8 mouse cellular contexts compared by ENCODE assay signal in genomic region chr11:44610971-44611781, GRCm38 (mm10). TPM values are rescaled to one million over a fixed set of nuclear protein-coding genes. Genes with fewer than 3 reads are reported as not detected.
DNase-seq lines count a peak whose midpoint lies in the region; ATAC-seq and TF ChIP-seq lines count a peak whose summit lies in the region.

No protein-coding gene starts in this region.

- peaks cover 30% of the 10 kb centered on the region for H3K4me1 ChIP-seq in forebrain, embryonic 10.5 days
- H3K4me1 ChIP-seq in heart, embryonic 15.5 days (replicated peaks) = peaks cover 28% of the 10 kb centered on the region
- no peaks in the 10 kb centered on the region for H3K4me1 ChIP-seq in liver, embryonic 14.5 days (replicated peaks; ENCODE audit: control insufficient read depth in 2 of 2, insufficient read depth in 2 of 2, low read length in 1 of 2)
- peaks cover 39% of the 10 kb centered on the region for H3K4me1 ChIP-seq in neural tube, embryonic 13.5 days (replicated peaks)

- TF ChIP-seq CTCF in brain, embryonic 14.5 days (IDR thresholded peaks at IDR 0.05; ENCODE audit: borderline replicate concordance, extremely low read depth, insufficient read depth, insufficient read length) = peak; percentile 99
- TF ChIP-seq CTCF in liver, embryonic 14.5 days (IDR thresholded peaks at IDR 0.05; ENCODE audit: low read depth) = peak; percentile 85

- under 1% methylated on average over 45 of the region's 45 CpGs for WGBS in forebrain, embryonic 10.5 days
- under 1% methylated on average over 45 of the region's 45 CpGs for WGBS in heart, embryonic 15.5 days
- 1% methylated on average over 45 of the region's 45 CpGs for WGBS in liver, embryonic 14.5 days (ENCODE audit: insufficient replicate concordance)
- under 1% methylated on average over 45 of the region's 45 CpGs for WGBS in neural tube, embryonic 13.5 days

- peak overlapping the region; percentile 12; the same call in 1 of the 2 replicates for H3K27ac ChIP-seq in forebrain, embryonic 10.5 days
- H3K27ac ChIP-seq in heart, embryonic 15.5 days = no peak overlapping the region
- no peak overlapping the region for H3K27ac ChIP-seq in liver, embryonic 14.5 days
- peak overlapping the region; percentile 78 for H3K27ac ChIP-seq in neural tube, embryonic 13.5 days (replicated peaks)

- peak; percentile 77 for ATAC-seq in heart, embryonic 15.5 days (replicated peaks; ENCODE audit: insufficient number of reproducible peaks, insufficient read depth, low FRiP score, low read depth)
- ATAC-seq in liver, embryonic 14.5 days (ENCODE audit: insufficient read depth) = no peak
- ATAC-seq in neural tube, embryonic 13.5 days (ENCODE audit: low read depth) = peak; percentile 89

- no peaks in the 10 kb centered on the region for H3K36me3 ChIP-seq in forebrain, embryonic 10.5 days (replicated peaks)
- H3K36me3 ChIP-seq in heart, embryonic 15.5 days = no peaks in the 10 kb centered on the region
- H3K36me3 ChIP-seq in liver, embryonic 14.5 days (replicated peaks; ENCODE audit: control insufficient read depth, insufficient read depth, low read depth) = no peaks in the 10 kb centered on the region
- H3K36me3 ChIP-seq in neural tube, embryonic 13.5 days = no peaks in the 10 kb centered on the region

- H3K4me2 ChIP-seq in heart, embryonic 15.5 days = peak overlapping the region; percentile 86
- peak overlapping the region; percentile 35; the same call in 1 of the 2 replicates for H3K4me2 ChIP-seq in liver, embryonic 14.5 days (ENCODE audit: low read depth)
- H3K4me2 ChIP-seq in neural tube, embryonic 13.5 days = peak overlapping the region; percentile 80

- no peak for TF ChIP-seq POLR2A in brain, embryonic 14.5 days (IDR thresholded peaks at IDR 0.05; ENCODE audit: borderline replicate concordance, extremely low read depth, insufficient read depth, insufficient read length, poor library complexity, severe bottlenecking)

- H3K9me3 ChIP-seq in forebrain, embryonic 10.5 days = no peaks in the 10 kb centered on the region
- H3K9me3 ChIP-seq in heart, embryonic 15.5 days (replicated peaks) = no peaks in the 10 kb centered on the region
- H3K9me3 ChIP-seq in liver, embryonic 14.5 days (ENCODE audit: control insufficient read depth, low read length) = no peaks in the 10 kb centered on the region
- H3K9me3 ChIP-seq in neural tube, embryonic 13.5 days = no peaks in the 10 kb centered on the region

- peaks cover 57% of the 10 kb centered on the region for H3K27me3 ChIP-seq in forebrain, embryonic 10.5 days (ENCODE audit: poor library complexity, severe bottlenecking)
- H3K27me3 ChIP-seq in heart, embryonic 15.5 days = peaks cover 47% of the 10 kb centered on the region
- peaks cover 52% of the 10 kb centered on the region for H3K27me3 ChIP-seq in liver, embryonic 14.5 days (ENCODE audit: control insufficient read depth, insufficient read depth, low read length)
- peaks cover 12% of the 10 kb centered on the region; the same call in 1 of the 2 replicates for H3K27me3 ChIP-seq in neural tube, embryonic 13.5 days

- TF ChIP-seq EP300 in liver, embryonic 14.5 days (IDR thresholded peaks at IDR 0.05; ENCODE audit: low read depth) = no peak

- DNase-seq in A20 (ENCODE audit: low read depth, low spot score) = peak; percentile 92
- peak; percentile 97 for DNase-seq in brain, embryonic 14.5 days (ENCODE audit: low read depth)
- DNase-seq in forebrain, embryonic 10.5 days (ENCODE audit: extremely low spot score, low spot score) = peak; percentile 90
- DNase-seq in kidney, postnatal 36 days = peak; percentile 83 to 96
- peak; percentile 17 to 31 (median 18) for DNase-seq in liver, embryonic 14.5 days (ENCODE audit: low read depth in 3 of 3, low spot score in 3 of 3)
- peak; percentile 62 for DNase-seq in telencephalon, adult 2 months (ENCODE audit: low read depth, low spot score)

- 0 out of 2 replicates have a peak overlapping the region, but pooled peaks have one; percentile 12 for H3K9ac ChIP-seq in heart, embryonic 15.5 days
- no peak overlapping the region for H3K9ac ChIP-seq in liver, embryonic 14.5 days (replicated peaks)
- H3K9ac ChIP-seq in neural tube, embryonic 13.5 days = peak overlapping the region; percentile 67

- peak overlapping the region; percentile 54 for H3K4me3 ChIP-seq in forebrain, embryonic 10.5 days
- H3K4me3 ChIP-seq in heart, embryonic 15.5 days = peak overlapping the region; percentile 49
- H3K4me3 ChIP-seq in liver, embryonic 14.5 days (ENCODE audit: insufficient read depth in 1 of 2, low read depth in 2 of 2, low read length in 2 of 2) = peak overlapping the region in 1 of 2 experiments; percentile 4; a peak in 1 of 4 replicates
- H3K4me3 ChIP-seq in neural tube, embryonic 13.5 days = peak overlapping the region; percentile 39

RNA-seq across cellular contexts. Expression of gene Ebf1, which starts 5.9 kb away (rescaled TPM):
- 33.8 and 53.1 TPM in 2 replicates for polyA plus RNA-seq in brain, embryonic 14.5 days (2012; rRNA removed)
- polyA plus RNA-seq in forebrain, embryonic 10.5 days (2016; fragmentation: Nextera tagmentation; extraction: Ambion mirVana) = 8.1 and 8.4 TPM in 2 replicates
- 16.6 and 16.8 TPM in 2 replicates for polyA plus RNA-seq in heart, embryonic 15.5 days (2015; fragmentation: Nextera tagmentation; extraction: Ambion mirVana)
- 0.19 and 0.20 TPM in 2 replicates for polyA plus RNA-seq in liver, embryonic 14.5 days (2012; rRNA removed)
- polyA plus RNA-seq in liver, embryonic 14.5 days (2014; fragmentation: Nextera tagmentation; extraction: Ambion mirVana) = 0.27 and 0.34 TPM in 2 replicates
- 182 and 184 TPM in 2 replicates for polyA plus RNA-seq in neural tube, embryonic 13.5 days (2015; fragmentation: Nextera tagmentation; extraction: Ambion mirVana)

Comparison
In these comparisons a context has a peak if more than half of its experiments do, and no peak if none do; other contexts are left out.
1. DNase-seq: peak in every context shown above with its lines; median percentile 97 in brain, embryonic 14.5 days; 92 in A20; 90 in forebrain, embryonic 10.5 days; 90 in kidney, postnatal 36 days; 62 in telencephalon, adult 2 months; 18 in liver, embryonic 14.5 days.
2. H3K27ac ChIP-seq: peak in forebrain, embryonic 10.5 days (single experiment) and neural tube, embryonic 13.5 days (single experiment); none in heart, embryonic 15.5 days (single experiment) and liver, embryonic 14.5 days (single experiment).
3. H3K4me2 ChIP-seq: peak in every context shown above with its lines; median percentile 86 in heart, embryonic 15.5 days; 80 in neural tube, embryonic 13.5 days; 35 in liver, embryonic 14.5 days.